Mouse (Mus musculus) myocyte (in vitro differentiated cells): ENCODE results near the gene Ugt2b37.
"Not testable (repeated sequence)": the region's sequence is repeated elsewhere in the genome, so short reads cannot be mapped to it uniquely, and the experiment has no call there.

Experiments used
- POLR2A ChIP-seq: IDR thresholded peaks from one replicate; pipeline ENCODE4 v1.6.1; 2011; ENCODE audit warnings: low read depth, mild to moderate bottlenecking, control low read depth, moderate library complexity; ENCODE audit not compliant: insufficient read length
- POLR2AphosphoS2 ChIP-seq: IDR thresholded peaks from one replicate; pipeline ENCODE4 v1.6.1; 2011; ENCODE audit warnings: low read depth, control low read depth; ENCODE audit not compliant: insufficient read length

DNA sequence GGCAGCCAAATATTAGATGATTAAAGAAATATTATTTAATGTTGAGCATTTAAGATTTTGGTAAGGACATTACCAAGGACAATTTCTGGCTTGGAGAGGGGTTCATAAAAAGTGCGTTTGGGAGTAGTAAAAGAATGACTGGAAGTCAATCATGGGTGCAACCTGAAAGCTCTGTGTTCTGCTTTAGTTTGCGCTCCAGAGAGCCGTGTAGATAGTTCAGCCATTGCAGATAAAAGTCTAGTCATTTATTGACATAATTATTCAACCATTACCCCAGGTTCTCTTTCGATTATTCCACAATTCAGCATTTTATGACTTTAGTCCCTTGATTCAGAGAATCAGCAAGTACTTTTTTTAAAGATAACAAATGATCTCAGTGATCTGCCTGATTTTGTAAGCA is 31.6 kb upstream of the Ugt2b37 start:
- TF ChIP-seq POLR2A, POLR2AphosphoS2: not testable (repeated sequence)
